Mouse (Mus musculus) myocyte (in vitro differentiated cells): ENCODE data around the gene Lzts2. TPM values are rescaled to one million over a fixed set of nuclear protein-coding genes. Genes with fewer than 3 reads are reported as not detected.

Source experiments
- H3K27me3 ChIP-seq: one replicate; pipeline ENCODE4 v1.6.1; 2011; ENCODE audit not compliant: control insufficient read depth, insufficient read depth, insufficient read length
- H3K36me3 ChIP-seq: one replicate; pipeline ENCODE4 v1.6.1; 2011; ENCODE audit not compliant: control insufficient read depth, insufficient read depth
- H3K4me2 ChIP-seq: one replicate; pipeline ENCODE4 v1.6.1; 2011; ENCODE audit warnings: low read depth, control low read depth
- H3K4me3 ChIP-seq: one replicate; pipeline ENCODE4 v1.5.1; 2011; ENCODE audit warnings: mild to moderate bottlenecking, control low read depth, moderate library complexity
- H3K79me2 ChIP-seq: one replicate; pipeline ENCODE4 v1.6.1; 2011; ENCODE audit not compliant: control insufficient read depth, insufficient read depth
- H3ac ChIP-seq: one replicate; pipeline ENCODE4 v1.6.1; 2011; ENCODE audit not compliant: control insufficient read depth, insufficient read length
- CEBPB ChIP-seq: IDR thresholded peaks from 2 replicates; pipeline ENCODE4 v1.6.1; 2011; ENCODE audit warnings: mild to moderate bottlenecking, moderate library complexity; ENCODE audit not compliant: poor library complexity, insufficient read depth, severe bottlenecking
- E2F4 ChIP-seq: IDR thresholded peaks from one replicate; pipeline ENCODE4 v1.6.1; 2011; ENCODE audit warnings: mild to moderate bottlenecking, control low read depth, moderate library complexity; ENCODE audit not compliant: insufficient read depth
- MAX ChIP-seq: IDR thresholded peaks from one replicate; pipeline ENCODE4 v1.6.1; 2011; ENCODE audit warnings: low read depth, mild to moderate bottlenecking, control low read depth
- MYOD1 ChIP-seq, 3 experiments: IDR thresholded peaks; one replicate each; pipeline ENCODE4 v1.6.1; 2011; ENCODE audit warnings: control low read depth in 2 of 3, low read depth in 2 of 3, mild to moderate bottlenecking in 2 of 3, moderate library complexity in 1 of 3; ENCODE audit not compliant: insufficient read length in 2 of 3, control insufficient read depth in 1 of 3
- MYOG ChIP-seq, 3 experiments: IDR thresholded peaks; one replicate each; pipeline ENCODE4 v1.6.1; 2011; ENCODE audit warnings: control low read depth in 2 of 3, low read depth in 2 of 3, mild to moderate bottlenecking in 2 of 3; ENCODE audit not compliant: insufficient read length in 2 of 3, control insufficient read depth in 1 of 3, insufficient read depth in 1 of 3
- POLR2A ChIP-seq: IDR thresholded peaks from one replicate; pipeline ENCODE4 v1.6.1; 2011; ENCODE audit warnings: low read depth, mild to moderate bottlenecking, control low read depth, moderate library complexity; ENCODE audit not compliant: insufficient read length
- POLR2AphosphoS2 ChIP-seq: IDR thresholded peaks from one replicate; pipeline ENCODE4 v1.6.1; 2011; ENCODE audit warnings: low read depth, control low read depth; ENCODE audit not compliant: insufficient read length
- REST ChIP-seq: IDR thresholded peaks from one replicate; pipeline ENCODE4 v1.6.1; 2011; ENCODE audit warnings: mild to moderate bottlenecking, control low read depth, moderate library complexity; ENCODE audit not compliant: insufficient read depth, insufficient read length
- SRF ChIP-seq: IDR thresholded peaks from one replicate; pipeline ENCODE4 v1.6.1; 2011; ENCODE audit warnings: low read depth; ENCODE audit not compliant: control insufficient read depth, insufficient read length
- TCF12 ChIP-seq: IDR thresholded peaks from one replicate; pipeline ENCODE4 v1.6.1; 2011; ENCODE audit warnings: mild to moderate bottlenecking, control low read depth; ENCODE audit not compliant: poor library complexity, insufficient read depth, severe bottlenecking
- TCF3 ChIP-seq: IDR thresholded peaks from one replicate; pipeline ENCODE4 v1.6.1; 2011; ENCODE audit warnings: low read depth, control low read depth; ENCODE audit not compliant: insufficient read length
- USF1 ChIP-seq: IDR thresholded peaks from one replicate; pipeline ENCODE4 v1.6.1; 2011; ENCODE audit warnings: low read depth, mild to moderate bottlenecking, control low read depth, moderate library complexity
- polyA plus RNA-seq: library from polyadenylated mRNA; unstranded; fragments of >200 nt; fragmentation: generic; extraction: Trizol; gene quantifications from one replicate; pipeline ENCODE4 v1.2.1, GENCODE M21; 2012; ENCODE audit warnings: missing spikeins

Lzts2 gene
- polyA plus RNA-seq, 1 experiment = 66.1 TPM

- Histone ChIP-seq H3K4me3 (no peak overlapping the region), H3ac (no peak overlapping the region), H3K79me2 (no peaks in the 10 kb centered on the region), H3K27me3 (peaks cover 5% of the 10 kb centered on the region), H3K36me3 (no peaks in the 10 kb centered on the region), H3K4me2 (no peak overlapping the region)
- TF ChIP-seq MYOG (IDR thresholded peaks at IDR 0.05; ENCODE audit: control insufficient read depth in 1 of 3, insufficient read depth in 1 of 3, insufficient read length in 2 of 3, low read depth in 2 of 3) (no peak), CEBPB (no peak), MYOD1 (IDR thresholded peaks at IDR 0.05; ENCODE audit: control insufficient read depth in 1 of 3, insufficient read length in 2 of 3, low read depth in 2 of 3) (no peak), USF1 (no peak)
Observed at GRCm38 (mm10) chr19:44987004-44987403, 27.2 kb upstream of the Lzts2 start.

GRCm38 (mm10) chr19:44987851-44988250 lies 26.4 kb upstream of the Lzts2 start:
- TF ChIP-seq CEBPB (no peak), REST (no peak), MYOD1 (IDR thresholded peaks at IDR 0.05; ENCODE audit: control insufficient read depth in 1 of 3, insufficient read length in 2 of 3, low read depth in 2 of 3) (no peak)
- Histone ChIP-seq H3ac (no peak overlapping the region), H3K36me3 (no peaks in the 10 kb centered on the region), H3K27me3 (peaks cover 5% of the 10 kb centered on the region), H3K4me3 (no peak overlapping the region), H3K4me2 (no peak overlapping the region), H3K79me2 (no peaks in the 10 kb centered on the region)

- TF ChIP-seq MAX = no peak
- TF ChIP-seq TCF12 = no peak
- TF ChIP-seq REST = no peak
- TF ChIP-seq MYOD1 (IDR thresholded peaks at IDR 0.05; ENCODE audit: control insufficient read depth in 1 of 3, insufficient read length in 2 of 3, low read depth in 2 of 3) = no peak
- no peak for TF ChIP-seq E2F4
- no peak for TF ChIP-seq POLR2A
- no peak for TF ChIP-seq MYOG (IDR thresholded peaks at IDR 0.05; ENCODE audit: control insufficient read depth in 1 of 3, insufficient read depth in 1 of 3, insufficient read length in 2 of 3, low read depth in 2 of 3)
- TF ChIP-seq SRF = no peak
- no peak for TF ChIP-seq TCF3
- H3K79me2 ChIP-seq = no peaks in the 10 kb centered on the region
- no peaks in the 10 kb centered on the region for H3K36me3 ChIP-seq
- H3K27me3 ChIP-seq = peaks cover 5% of the 10 kb centered on the region
- H3K4me2 ChIP-seq = peak overlapping the region; percentile 50
- H3ac ChIP-seq = no peak overlapping the region
- no peak overlapping the region for H3K4me3 ChIP-seq
Observed at GRCm38 (mm10) chr19:44988321-44988720, 25.9 kb upstream of the Lzts2 start.

- Histone ChIP-seq H3ac (no peak within 1 kb of the TSS), H3K79me2 (no peaks in the 10 kb centered on the region), H3K27me3 (peaks cover 5% of the 10 kb centered on the region), H3K36me3 (no peaks in the 10 kb centered on the region), H3K4me3 (no peak within 1 kb of the TSS), H3K4me2 (peak within 1 kb of the TSS; percentile 61)
- peak in 1 of 3 experiments; percentile 26 for TF ChIP-seq MYOD1 (IDR thresholded peaks at IDR 0.05; ENCODE audit: control insufficient read depth in 1 of 3, insufficient read length in 2 of 3, low read depth in 2 of 3)
- no peak for TF ChIP-seq SRF
Observed at GRCm38 (mm10) chr19:44988831-44989566, 25.2 kb upstream of the Lzts2 start, which contains the start of gene Sema4g. TSS of gene Sema4g (plus strand) at chr19:44989101.

GRCm38 (mm10) chr19:44989567-44990495 lies 24.4 kb upstream of the Lzts2 start:
- TF ChIP-seq POLR2A = no peak
- no peak for TF ChIP-seq MYOD1 (IDR thresholded peaks at IDR 0.05; ENCODE audit: control insufficient read depth in 1 of 3, insufficient read length in 2 of 3, low read depth in 2 of 3)
- TF ChIP-seq USF1 = no peak
- TF ChIP-seq REST = no peak
- no peak for TF ChIP-seq CEBPB
- TF ChIP-seq SRF = no peak
- no peak for TF ChIP-seq MYOG (IDR thresholded peaks at IDR 0.05; ENCODE audit: control insufficient read depth in 1 of 3, insufficient read depth in 1 of 3, insufficient read length in 2 of 3, low read depth in 2 of 3)
- TF ChIP-seq POLR2AphosphoS2 = no peak
- no peak for TF ChIP-seq TCF12
- TF ChIP-seq TCF3 = no peak
- peaks cover 5% of the 10 kb centered on the region for H3K27me3 ChIP-seq
- no peak overlapping the region for H3ac ChIP-seq
- H3K36me3 ChIP-seq = no peaks in the 10 kb centered on the region
- no peak overlapping the region for H3K4me3 ChIP-seq
- H3K79me2 ChIP-seq = no peaks in the 10 kb centered on the region
- H3K4me2 ChIP-seq = peak overlapping the region; percentile 61
